Mouse (Mus musculus): ENCODE measurements around the gene Dcaf5. TPM values are rescaled to one million over a fixed set of nuclear protein-coding genes. Genes with fewer than 3 reads are reported as not detected.

The Dcaf5 gene
- polyA plus RNA-seq, 1 experiment = 17.2 TPM

DNA sequence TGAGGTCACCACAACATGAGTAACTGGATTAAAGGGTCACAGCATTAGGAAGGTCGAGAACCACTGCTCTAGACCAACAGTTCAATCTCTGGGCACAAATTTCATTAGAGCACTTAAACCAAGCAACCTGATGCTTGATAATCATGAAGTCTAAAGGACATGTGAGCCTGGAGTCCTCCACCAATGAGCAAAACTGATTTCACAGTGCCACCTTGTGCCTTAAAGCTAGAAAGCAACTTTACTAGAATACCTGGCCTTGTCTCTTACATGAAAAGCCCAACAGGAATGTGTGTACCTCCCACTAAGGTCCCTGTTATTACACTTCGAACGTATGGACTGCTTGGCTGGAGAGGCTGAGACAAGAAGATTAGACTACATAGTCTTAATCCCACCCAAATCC is 47.0 kb downstream of the Dcaf5 start:
- 37% methylated on average over 3 of the region's 3 CpGs for WGBS
- Histone ChIP-seq H3K36me3 (ENCODE audit: control insufficient read depth, insufficient read depth, low read length) (peaks cover 4% of the 10 kb centered on the region), H3K27ac (ENCODE audit: insufficient read depth, low read depth, low read length) (no peak overlapping the region), H3K4me1 (ENCODE audit: control insufficient read depth, insufficient read depth, low read length) (no peaks in the 10 kb centered on the region), H3K4me3 (ENCODE audit: insufficient read depth, low read depth, low read length) (no peak overlapping the region), H3K27me3 (replicated peaks; ENCODE audit: control insufficient read depth, insufficient read depth, low read length) (no peaks in the 10 kb centered on the region)
- peak; percentile 42 for DNase-seq
- TF ChIP-seq POLR2A (IDR thresholded peaks at IDR 0.05; ENCODE audit: low read depth, low read length) = no peak
- 0 out of 2 replicates have a peak, but pooled peaks have one; percentile 15 for TF ChIP-seq CTCF (conservative IDR thresholded peaks at IDR 0.05; ENCODE audit: insufficient read depth, insufficient read length, low read depth, low read length)

- Histone ChIP-seq H3K27me3 (replicated peaks; ENCODE audit: control insufficient read depth, insufficient read depth, low read length) (no peaks in the 10 kb centered on the region), H3K36me3 (ENCODE audit: control insufficient read depth, insufficient read depth, low read length) (peaks cover 4% of the 10 kb centered on the region), H3K4me1 (ENCODE audit: control insufficient read depth, insufficient read depth, low read length) (no peaks in the 10 kb centered on the region), H3K27ac (ENCODE audit: insufficient read depth, low read depth, low read length) (no peak overlapping the region), H3K4me3 (ENCODE audit: insufficient read depth, low read depth, low read length) (no peak overlapping the region)
- DNase-seq = no peak
- 85% methylated on average over 5 of the region's 5 CpGs for WGBS
- TF ChIP-seq POLR2A (IDR thresholded peaks at IDR 0.05; ENCODE audit: low read depth, low read length) = no peak
- no peak for TF ChIP-seq CTCF (conservative IDR thresholded peaks at IDR 0.05; ENCODE audit: insufficient read depth, insufficient read length, low read depth, low read length)
These were observed 49.1 kb downstream of the Dcaf5 start for GRCm38 (mm10) chr12:80387326-80387725.

DNA sequence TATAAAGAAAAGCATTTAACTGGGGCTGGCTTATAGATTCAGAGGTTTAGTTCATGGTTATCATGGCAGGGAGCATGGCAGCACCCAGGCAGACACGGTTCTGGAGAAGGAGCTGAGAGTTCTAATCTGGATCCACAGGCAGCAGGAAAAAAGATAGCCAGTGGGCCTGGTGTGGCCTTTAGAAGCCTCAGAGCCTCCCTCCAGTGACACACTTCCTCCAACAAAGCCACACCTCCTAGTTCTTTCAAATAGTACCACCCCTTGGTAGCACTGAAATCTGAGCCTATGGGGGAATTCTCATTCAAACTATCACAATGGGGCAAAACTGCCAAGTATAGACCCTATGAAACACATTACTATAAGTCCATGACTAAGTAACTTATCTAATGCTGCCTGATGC is 51.0 kb downstream of the Dcaf5 start:
- no peak overlapping the region for H3K4me3 ChIP-seq (ENCODE audit: insufficient read depth, low read depth, low read length)
- no peak overlapping the region for H3K27ac ChIP-seq (ENCODE audit: insufficient read depth, low read depth, low read length)
- WGBS = 93% methylated on average over 1 of the region's 1 CpGs
- no peaks in the 10 kb centered on the region for H3K4me1 ChIP-seq (ENCODE audit: control insufficient read depth, insufficient read depth, low read length)
- H3K27me3 ChIP-seq (replicated peaks; ENCODE audit: control insufficient read depth, insufficient read depth, low read length) = no peaks in the 10 kb centered on the region
- TF ChIP-seq POLR2A (IDR thresholded peaks at IDR 0.05; ENCODE audit: low read depth, low read length) (no peak), CTCF (conservative IDR thresholded peaks at IDR 0.05; ENCODE audit: insufficient read depth, insufficient read length, low read depth, low read length) (no peak)
- no peaks in the 10 kb centered on the region for H3K36me3 ChIP-seq (ENCODE audit: control insufficient read depth, insufficient read depth, low read length)
- DNase-seq = no peak

DNA sequence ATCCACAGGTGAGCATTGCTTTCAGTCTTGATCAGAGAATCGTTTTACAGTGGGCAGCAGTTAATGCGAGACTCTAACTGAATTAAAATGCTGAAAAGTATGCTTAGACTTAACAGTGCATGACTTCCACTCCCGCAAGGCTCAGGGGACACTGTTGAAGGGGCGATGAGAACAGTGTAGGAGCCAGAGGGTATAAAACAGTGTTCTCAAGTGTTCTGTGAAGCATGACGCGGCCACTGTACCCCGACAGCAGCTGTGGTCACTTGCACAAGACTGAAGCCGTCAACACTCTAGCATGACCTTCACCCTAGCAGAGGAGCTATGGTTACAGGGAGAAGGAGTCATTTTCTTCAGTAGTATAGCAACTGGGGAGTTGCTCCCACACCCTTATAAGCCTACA is 52.9 kb downstream of the Dcaf5 start:
- 46% methylated on average over 8 of the region's 8 CpGs for WGBS
- DNase-seq = peak; percentile 14
- H3K27ac ChIP-seq (ENCODE audit: insufficient read depth, low read depth, low read length) = no peak overlapping the region
- no peaks in the 10 kb centered on the region for H3K4me1 ChIP-seq (ENCODE audit: control insufficient read depth, insufficient read depth, low read length)
- H3K4me3 ChIP-seq (ENCODE audit: insufficient read depth, low read depth, low read length) = no peak overlapping the region
- H3K27me3 ChIP-seq (replicated peaks; ENCODE audit: control insufficient read depth, insufficient read depth, low read length) = no peaks in the 10 kb centered on the region
- TF ChIP-seq CTCF (conservative IDR thresholded peaks at IDR 0.05; ENCODE audit: insufficient read depth, insufficient read length, low read depth, low read length) = no peak
- no peak for TF ChIP-seq POLR2A (IDR thresholded peaks at IDR 0.05; ENCODE audit: low read depth, low read length)
- no peaks in the 10 kb centered on the region for H3K36me3 ChIP-seq (ENCODE audit: control insufficient read depth, insufficient read depth, low read length)

- no peaks in the 10 kb centered on the region for H3K4me1 ChIP-seq (ENCODE audit: control insufficient read depth, insufficient read depth, low read length)
- H3K4me3 ChIP-seq (ENCODE audit: insufficient read depth, low read depth, low read length) = no peak overlapping the region
- WGBS = 64% methylated on average over 2 of the region's 2 CpGs
- H3K27me3 ChIP-seq (replicated peaks; ENCODE audit: control insufficient read depth, insufficient read depth, low read length) = no peaks in the 10 kb centered on the region
- no peak overlapping the region for H3K27ac ChIP-seq (ENCODE audit: insufficient read depth, low read depth, low read length)
- no peaks in the 10 kb centered on the region for H3K36me3 ChIP-seq (ENCODE audit: control insufficient read depth, insufficient read depth, low read length)
- no peak for DNase-seq
- TF ChIP-seq POLR2A (IDR thresholded peaks at IDR 0.05; ENCODE audit: low read depth, low read length) (no peak), CTCF (conservative IDR thresholded peaks at IDR 0.05; ENCODE audit: insufficient read depth, insufficient read length, low read depth, low read length) (no peak)
These were observed 53.6 kb downstream of the Dcaf5 start for GRCm38 (mm10) chr12:80382794-80383193.

- TF ChIP-seq POLR2A (IDR thresholded peaks at IDR 0.05; ENCODE audit: low read depth, low read length) (no peak), CTCF (conservative IDR thresholded peaks at IDR 0.05; ENCODE audit: insufficient read depth, insufficient read length, low read depth, low read length) (no peak)
- DNase-seq = no peak
- no peak overlapping the region for H3K27ac ChIP-seq (ENCODE audit: insufficient read depth, low read depth, low read length)
- no peaks in the 10 kb centered on the region for H3K36me3 ChIP-seq (ENCODE audit: control insufficient read depth, insufficient read depth, low read length)
- H3K4me3 ChIP-seq (ENCODE audit: insufficient read depth, low read depth, low read length) = no peak overlapping the region
- no peaks in the 10 kb centered on the region for H3K4me1 ChIP-seq (ENCODE audit: control insufficient read depth, insufficient read depth, low read length)
- WGBS = 90% methylated on average over 10 of the region's 10 CpGs
- H3K27me3 ChIP-seq (replicated peaks; ENCODE audit: control insufficient read depth, insufficient read depth, low read length) = no peaks in the 10 kb centered on the region
These were observed 56.5 kb downstream of the Dcaf5 start for GRCm38 (mm10) chr12:80379831-80380457.

DNA sequence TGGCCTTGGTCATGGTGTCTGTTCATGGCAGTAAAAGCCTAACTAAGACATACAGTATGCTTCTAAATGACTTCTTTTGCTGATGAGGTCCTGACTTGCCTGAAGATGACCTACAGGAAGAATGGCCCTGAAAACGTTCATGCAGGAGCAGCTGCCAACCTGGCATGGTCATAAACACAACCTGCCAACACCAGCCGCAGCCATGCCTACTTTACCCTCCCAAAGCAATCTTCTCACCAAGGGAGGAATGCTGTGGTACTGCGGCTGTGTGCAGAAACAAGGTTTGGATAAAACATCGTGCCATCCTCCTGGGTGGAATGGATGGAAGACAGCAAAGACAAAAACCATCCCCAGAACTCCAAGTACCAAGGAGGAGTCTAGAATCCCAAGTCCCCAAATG is 57.0 kb downstream of the Dcaf5 start:
- Histone ChIP-seq H3K36me3 (ENCODE audit: control insufficient read depth, insufficient read depth, low read length) (no peaks in the 10 kb centered on the region; the same call in 1 of the 2 replicates), H3K27ac (ENCODE audit: insufficient read depth, low read depth, low read length) (no peak overlapping the region), H3K4me1 (ENCODE audit: control insufficient read depth, insufficient read depth, low read length) (no peaks in the 10 kb centered on the region), H3K4me3 (ENCODE audit: insufficient read depth, low read depth, low read length) (no peak overlapping the region), H3K27me3 (replicated peaks; ENCODE audit: control insufficient read depth, insufficient read depth, low read length) (no peaks in the 10 kb centered on the region)
- DNase-seq = no peak
- WGBS = 67% methylated on average over 4 of the region's 4 CpGs
- TF ChIP-seq CTCF (conservative IDR thresholded peaks at IDR 0.05; ENCODE audit: insufficient read depth, insufficient read length, low read depth, low read length) = no peak
- TF ChIP-seq POLR2A (IDR thresholded peaks at IDR 0.05; ENCODE audit: low read depth, low read length) = no peak

Measured in kidney, adult 2 months (tissue).